Mouse (Mus musculus) embryo, embryonic 9.5 days (tissue): ENCODE data around the gene Bcat1.

Source experiments
- DNase-seq: peaks from one replicate; pipeline ENCODE4 v3.0.0-alpha.2; 2017; ENCODE audit errors: extremely low spot score

Gene Bcat1

GRCm38 (mm10) chr6:145075548-145076224 is at the start of gene Bcat1:
Gene Bcat1 (minus strand): TSS chr6:145076184.
- peak; percentile 85 for DNase-seq

- no peak for DNase-seq
Observed at GRCm38 (mm10) chr6:145125591-145126113, 49.7 kb upstream of the Bcat1 start.

GRCm38 (mm10) chr6:145124621-145125020 is 48.6 kb upstream of the Bcat1 start:
- no peak for DNase-seq

GRCm38 (mm10) chr6:145123136-145124060 is 47.4 kb upstream of the Bcat1 start:
- no peak for DNase-seq

- no peak for DNase-seq
Observed at GRCm38 (mm10) chr6:145122423-145123059, 46.6 kb upstream of the Bcat1 start.

GRCm38 (mm10) chr6:145121590-145122420 is 45.8 kb upstream of the Bcat1 start:
- DNase-seq = no peak

- no peak for DNase-seq
Observed at GRCm38 (mm10) chr6:145120787-145121589, 45.0 kb upstream of the Bcat1 start.

- DNase-seq = no peak
Observed at GRCm38 (mm10) chr6:145120086-145120485, 44.1 kb upstream of the Bcat1 start.

GRCm38 (mm10) chr6:145116098-145116672 is 40.2 kb upstream of the Bcat1 start:
- DNase-seq = peak; percentile 58

- peak; percentile 11 for DNase-seq
Observed at GRCm38 (mm10) chr6:145115476-145116097, 39.6 kb upstream of the Bcat1 start, which contains the start of gene Lrmp. Gene Lrmp (plus strand): TSS chr6:145115653.

GRCm38 (mm10) chr6:145114561-145114960 is 38.6 kb upstream of the Bcat1 start:
- DNase-seq = no peak

- DNase-seq = no peak
Observed at GRCm38 (mm10) chr6:145112865-145113264, 36.9 kb upstream of the Bcat1 start.

GRCm38 (mm10) chr6:145110786-145111185 is 34.8 kb upstream of the Bcat1 start:
- no peak for DNase-seq

- no peak for DNase-seq
Observed at GRCm38 (mm10) chr6:145106163-145106842, 30.3 kb upstream of the Bcat1 start.

- no peak for DNase-seq
Observed at GRCm38 (mm10) chr6:145105439-145105838, 29.5 kb upstream of the Bcat1 start.

- no peak for DNase-seq
Observed at GRCm38 (mm10) chr6:145104241-145104939, 28.4 kb upstream of the Bcat1 start.

- no peak for DNase-seq
Observed at GRCm38 (mm10) chr6:145100923-145101322, 24.9 kb upstream of the Bcat1 start.

GRCm38 (mm10) chr6:145094431-145094830 is 18.4 kb upstream of the Bcat1 start:
- no peak for DNase-seq
